Mouse (Mus musculus) urinary bladder, postnatal 25 days (tissue): ENCODE data around the gene Gucd1.
"Not testable (repeated sequence)": the region's sequence is repeated elsewhere in the genome, so short reads cannot be mapped to it uniquely, and the experiment has no call there.

Experiments used
- DNase-seq: peaks from one replicate; pipeline ENCODE4 v3.0.0; 2022; ENCODE audit warnings: low spot score

Gene Gucd1

DNA sequence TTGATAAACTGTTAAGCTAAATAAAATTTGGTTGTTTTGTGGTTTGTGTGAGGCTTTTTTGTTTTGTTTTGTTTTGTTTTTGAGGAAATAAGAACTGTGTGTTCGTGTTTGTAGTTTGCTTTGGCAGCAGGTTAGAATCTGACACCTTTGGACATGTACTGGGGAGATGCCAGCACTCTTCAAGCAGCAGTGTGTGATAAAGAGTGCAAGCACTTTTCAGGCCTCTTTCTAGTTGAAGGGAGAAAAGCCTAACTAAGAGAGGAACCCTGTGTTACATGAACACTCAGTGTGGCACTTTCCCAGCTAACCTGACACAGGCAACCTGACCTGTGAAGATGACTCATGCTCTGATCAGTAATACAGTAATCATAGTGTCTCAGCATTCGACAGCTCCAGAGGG, 17.7 kb upstream of the Gucd1 start:
- DNase-seq, result no peak

GRCm38 (mm10) chr10:75534934-75535333, 17.2 kb upstream of the Gucd1 start:
- DNase-seq, result no peak

DNA sequence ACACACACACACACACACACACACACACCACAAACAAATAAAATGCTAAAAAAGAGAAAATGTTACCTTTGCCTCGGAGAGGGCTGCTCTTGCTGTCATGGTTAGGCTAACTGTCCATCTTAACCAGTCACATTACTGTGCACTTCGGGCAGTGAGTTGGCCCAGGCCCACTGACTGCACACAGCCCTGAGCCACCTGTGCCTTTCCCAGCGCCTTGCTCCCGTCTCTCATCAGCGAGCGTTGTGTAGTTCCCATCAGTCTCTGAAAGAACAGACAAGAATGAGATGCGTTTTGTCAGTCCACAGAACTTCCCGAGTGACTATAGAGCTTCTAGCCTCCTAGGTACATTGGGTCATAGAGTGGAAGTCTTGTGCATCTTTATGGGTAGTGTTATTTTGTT, 16.4 kb upstream of the Gucd1 start:
- DNase-seq, result no peak

- no peak for DNase-seq
Measured at GRCm38 (mm10) chr10:75531532-75532090, 13.8 kb upstream of the Gucd1 start.

GRCm38 (mm10) chr10:75530322-75530721, 12.6 kb upstream of the Gucd1 start:
- DNase-seq, result no peak

- not testable (repeated sequence) for DNase-seq
Measured at GRCm38 (mm10) chr10:75525450-75525849, 7.7 kb upstream of the Gucd1 start.

DNA sequence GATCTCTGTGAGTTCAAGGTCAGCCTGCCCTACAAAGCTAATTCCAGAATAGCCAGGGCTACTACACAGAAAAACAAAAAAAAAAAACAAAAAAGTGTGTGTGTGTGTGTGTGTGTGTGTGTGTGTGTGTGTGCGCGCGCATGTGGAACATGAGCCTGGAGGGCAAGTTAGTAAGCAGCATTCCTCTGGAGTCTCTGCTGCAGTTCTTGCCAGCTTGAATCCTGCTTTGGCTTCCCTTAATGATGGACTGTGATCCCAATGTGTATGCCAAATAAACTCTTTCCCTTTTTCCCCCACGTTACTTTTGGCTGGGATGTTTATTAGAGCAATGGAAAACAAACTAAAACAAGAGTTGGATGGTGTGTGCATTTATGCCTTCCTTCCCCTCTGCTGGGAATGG, 3.9 kb upstream of the Gucd1 start:
- no peak for DNase-seq

DNA sequence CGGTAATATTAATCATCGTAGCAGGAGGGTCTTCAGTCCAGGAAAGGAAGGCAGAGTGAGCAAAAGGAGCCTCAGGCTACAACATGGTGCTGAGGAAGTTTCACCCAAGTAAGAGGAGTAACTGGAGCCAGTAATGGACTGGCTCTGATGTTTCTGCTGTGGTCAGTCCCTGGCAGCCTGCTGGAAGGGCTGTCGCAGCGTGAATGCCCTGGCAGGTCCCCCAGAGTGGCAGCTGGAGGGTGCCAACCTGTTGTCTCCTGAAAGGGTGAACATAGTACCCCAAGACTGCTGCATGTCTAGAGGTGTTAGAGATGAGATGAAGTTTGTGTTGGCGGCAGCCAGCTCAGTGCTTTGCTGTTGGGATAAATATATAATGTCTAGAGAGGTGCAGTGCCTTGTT, 2.8 kb upstream of the Gucd1 start:
- no peak for DNase-seq

- DNase-seq, result peak; percentile 82
Measured at GRCm38 (mm10) chr10:75517073-75517757, 557 bp downstream of the Gucd1 start, which contains the start of gene Snrpd3. Gene Snrpd3 (plus strand): TSS chr10:75517551.

- no peak for DNase-seq
Measured at GRCm38 (mm10) chr10:75516724-75517072, 1.1 kb downstream of the Gucd1 start.

- DNase-seq, result no peak
Measured at GRCm38 (mm10) chr10:75516038-75516723, 1.6 kb downstream of the Gucd1 start.

DNA sequence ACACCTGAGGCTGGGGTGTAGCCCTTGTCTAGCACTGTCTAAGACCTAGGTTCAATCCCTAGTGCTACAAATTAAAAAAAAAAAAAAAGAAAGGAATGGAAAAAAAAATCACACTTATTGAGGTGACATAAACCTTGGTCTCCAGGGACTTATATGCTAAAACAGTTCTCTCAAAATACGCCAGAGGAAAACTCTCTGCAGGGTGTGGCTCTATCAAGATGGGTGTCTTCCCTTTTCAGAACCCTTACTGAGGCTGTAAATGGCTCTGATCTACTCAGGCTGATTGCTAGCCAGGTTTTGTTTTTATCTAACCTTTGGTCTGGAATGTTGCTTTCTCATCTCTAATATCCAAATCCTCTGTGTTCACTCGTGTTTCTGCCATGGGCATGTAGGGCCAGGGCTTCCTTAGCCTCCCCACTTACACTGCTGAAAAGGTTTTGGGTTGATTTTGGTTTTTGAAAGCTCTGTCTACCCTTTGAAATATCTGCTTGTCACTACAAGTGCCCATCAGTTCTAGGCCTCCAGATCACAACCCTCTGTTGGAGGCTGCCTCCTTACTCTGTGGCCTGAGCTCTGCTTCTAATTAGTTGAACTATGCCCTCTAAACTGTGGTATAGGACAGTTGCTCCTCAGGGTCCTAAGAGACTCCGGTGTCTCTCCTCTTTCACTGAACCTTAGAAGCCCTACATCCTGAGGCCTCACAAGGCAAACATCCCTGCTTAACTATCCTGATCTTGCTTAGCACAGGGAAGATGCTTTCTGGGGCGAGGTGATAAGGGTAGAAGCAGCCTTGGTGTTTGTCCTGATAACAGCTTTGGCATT, 2.3 kb downstream of the Gucd1 start:
- DNase-seq, result no peak

DNA sequence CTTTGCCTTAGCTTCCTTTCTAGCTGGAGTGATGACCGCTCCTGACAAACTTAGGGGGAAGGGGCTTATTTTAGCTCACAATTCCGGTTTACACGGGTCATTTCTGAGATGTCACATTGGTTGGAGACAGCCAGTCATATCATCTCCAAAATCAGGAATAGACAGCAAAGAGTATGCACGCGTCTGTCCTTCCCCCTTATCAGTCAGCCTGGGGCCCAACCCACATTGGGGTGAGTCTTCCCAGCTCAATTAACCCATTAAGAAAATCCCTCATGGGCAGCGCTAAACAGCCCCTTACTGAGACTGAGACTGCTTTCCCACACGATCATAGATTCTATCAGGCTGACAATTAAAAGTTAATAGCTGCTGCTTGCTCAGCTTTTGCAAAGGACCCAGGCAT, 3.4 kb downstream of the Gucd1 start:
- no peak for DNase-seq

GRCm38 (mm10) chr10:75513306-75514067, 4.3 kb downstream of the Gucd1 start:
- no peak for DNase-seq

DNA sequence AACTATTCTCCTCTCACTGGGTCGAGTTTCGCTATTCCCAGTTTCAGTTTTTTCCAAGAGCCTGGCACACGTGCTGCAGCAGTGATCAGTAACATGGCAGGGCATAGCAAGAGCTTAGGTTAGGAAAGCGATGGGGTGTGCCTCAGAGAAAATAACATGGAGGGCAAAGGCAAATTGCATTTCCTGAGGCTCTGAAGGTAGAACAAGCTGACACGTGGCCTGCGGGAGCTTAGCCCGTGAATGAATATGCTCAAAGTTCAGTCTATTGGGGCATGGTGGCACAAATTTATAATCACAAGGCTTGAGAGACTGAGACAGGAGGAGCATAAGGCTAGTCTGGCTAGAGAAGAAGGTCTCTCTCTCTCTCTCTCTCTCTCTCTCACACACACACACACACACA, 5.0 kb downstream of the Gucd1 start:
- no peak for DNase-seq

- no peak for DNase-seq
Measured at GRCm38 (mm10) chr10:75511897-75512296, 5.9 kb downstream of the Gucd1 start.

DNA sequence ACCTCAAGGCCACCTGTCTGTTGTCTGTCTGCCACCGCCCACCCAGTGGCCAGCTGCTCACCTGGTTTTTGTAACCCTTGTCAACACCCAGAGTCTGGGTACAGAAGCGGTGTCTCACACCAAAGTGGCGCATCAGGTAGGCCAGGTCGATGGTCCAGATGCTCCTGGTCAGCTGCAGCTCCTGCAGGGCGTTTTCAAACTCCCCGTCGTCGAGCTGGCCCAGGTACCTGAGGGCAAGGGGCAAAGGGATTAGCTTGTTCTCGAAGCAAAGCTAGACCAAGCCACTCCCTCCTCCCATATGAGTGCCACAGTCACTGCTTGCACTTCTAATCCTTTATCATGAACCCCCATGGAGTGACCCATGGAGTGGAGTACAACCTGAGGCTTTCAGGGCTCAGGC, 6.7 kb downstream of the Gucd1 start:
- DNase-seq, result no peak

DNA sequence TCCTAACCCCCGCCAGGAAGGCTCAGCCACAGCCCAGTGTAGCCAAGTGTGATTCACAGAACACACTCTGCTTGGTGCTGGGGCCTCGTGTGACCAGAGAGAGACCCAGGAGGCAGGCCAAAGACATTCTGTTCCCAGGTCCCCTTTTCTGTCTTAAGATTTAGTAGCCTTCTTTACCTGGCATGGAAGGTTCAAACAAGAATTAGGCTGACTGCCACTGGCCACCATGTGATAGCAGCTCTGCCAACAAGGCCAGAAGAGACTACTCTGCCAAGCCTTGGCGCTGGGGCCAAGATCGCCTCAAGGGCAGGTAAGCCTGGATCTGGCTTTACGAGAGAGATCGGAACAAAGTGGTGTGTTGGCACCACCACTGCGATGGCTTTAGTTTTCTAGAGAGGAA, 7.3 kb downstream of the Gucd1 start:
- no peak for DNase-seq

- DNase-seq, result not testable (repeated sequence)
Measured at GRCm38 (mm10) chr10:75505928-75506327, 11.8 kb downstream of the Gucd1 start.

- DNase-seq, result no peak
Measured at GRCm38 (mm10) chr10:75505130-75505495, 12.7 kb downstream of the Gucd1 start.

- no peak for DNase-seq
Measured at GRCm38 (mm10) chr10:75504234-75505129, 13.3 kb downstream of the Gucd1 start.
